Mouse (Mus musculus): ENCODE results near the gene Ift140. TPM values are rescaled to one million over a fixed set of nuclear protein-coding genes. Genes with fewer than 3 reads are reported as not detected.

Gene Ift140
- total and polyA plus RNA-seq, 3 experiments = 3.4 to 9.0 TPM; not detected in 1

DNA sequence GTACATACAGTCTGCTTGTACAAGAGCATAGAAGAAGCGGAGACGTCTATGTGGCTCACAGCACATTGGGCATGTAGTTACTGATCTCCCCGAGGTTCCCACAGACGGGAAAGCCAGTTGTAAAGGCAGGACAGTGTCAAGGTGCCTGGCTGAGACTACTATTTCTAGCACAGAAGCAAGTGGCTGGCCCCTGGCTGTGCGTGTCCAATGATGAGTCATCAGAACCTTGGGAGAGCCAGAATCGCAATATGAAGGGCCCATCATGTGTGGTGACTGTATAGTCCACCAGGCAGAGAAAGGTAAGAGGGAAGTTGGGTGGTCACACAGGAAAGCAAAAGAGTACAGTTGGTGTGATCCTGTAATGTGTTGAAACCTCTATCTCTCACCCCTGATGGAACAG, 21.2 kb upstream of the Ift140 start:
- H3K4me1 ChIP-seq (ENCODE audit: control insufficient read depth in 1 of 2, insufficient read depth in 2 of 2, low read length in 2 of 2) = no peaks in the 10 kb centered on the region
- H3K9me3 ChIP-seq (replicated peaks; ENCODE audit: insufficient read depth, low read length) = no peaks in the 10 kb centered on the region

DNA sequence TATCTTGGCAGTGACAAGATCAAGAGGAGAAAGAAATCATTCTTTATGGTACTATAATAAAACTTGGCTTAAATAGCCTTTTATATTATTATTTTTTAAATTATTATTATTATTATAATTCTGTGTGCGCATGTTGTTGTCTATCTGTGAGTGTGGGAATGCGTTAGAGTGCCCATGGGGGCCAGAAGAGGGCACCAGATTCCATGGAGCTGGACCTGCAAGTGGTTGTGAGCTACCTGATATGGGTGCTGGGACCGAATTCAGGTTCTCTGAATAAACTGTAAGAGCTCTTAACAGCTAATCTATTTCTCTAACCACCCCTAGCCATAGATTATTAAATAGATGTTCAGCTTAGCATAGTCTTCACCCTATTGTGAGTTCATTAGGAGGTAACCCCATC, 10.8 kb upstream of the Ift140 start:
- no peak overlapping the region for H3K27ac ChIP-seq (ENCODE audit: control insufficient read depth, low read depth, low read length)
- no peaks in the 10 kb centered on the region; a peak in 1 of 4 replicates for H3K36me3 ChIP-seq (ENCODE audit: control insufficient read depth in 1 of 2, insufficient read depth in 2 of 2, low read length in 2 of 2)
- no peaks in the 10 kb centered on the region for H3K9me3 ChIP-seq (replicated peaks; ENCODE audit: insufficient read depth, low read length)
- no peak overlapping the region for H3K4me3 ChIP-seq (ENCODE audit: control insufficient read depth in 1 of 2, insufficient read depth in 1 of 2, low read depth in 2 of 2, low read length in 2 of 2)
- no peaks in the 10 kb centered on the region for H3K27me3 ChIP-seq (ENCODE audit: control insufficient read depth in 1 of 2, insufficient read depth in 2 of 2, low read length in 2 of 2)
- no peaks in the 10 kb centered on the region for H3K4me1 ChIP-seq (ENCODE audit: control insufficient read depth in 1 of 2, insufficient read depth in 2 of 2, low read length in 2 of 2)
- TF ChIP-seq BHLHE40 (IDR thresholded peaks at IDR 0.05; ENCODE audit: borderline replicate concordance, low read depth, low read length) (no peak), NRF1 (IDR thresholded peaks at IDR 0.05; ENCODE audit: insufficient read depth, low read depth, low read length, poor library complexity, severe bottlenecking) (no peak), NELFE (IDR thresholded peaks at IDR 0.05; ENCODE audit: low read depth, low read length) (no peak), ZC3H11A (IDR thresholded peaks at IDR 0.05; ENCODE audit: low read depth, low read length) (no peak), SIN3A (IDR thresholded peaks at IDR 0.05; ENCODE audit: low read length) (no peak), ZNF384 (IDR thresholded peaks at IDR 0.05; ENCODE audit: low read depth, low read length) (no peak), ETS1 (IDR thresholded peaks at IDR 0.05; ENCODE audit: low read depth, low read length) (no peak), KAT2A (conservative IDR thresholded peaks at IDR 0.05; ENCODE audit: low read depth, low read length) (no peak), RAD21 (IDR thresholded peaks at IDR 0.05; ENCODE audit: low read depth, low read length) (no peak), CHD1 (IDR thresholded peaks at IDR 0.05; ENCODE audit: low read depth, low read length) (no peak)
- DNase-seq (ENCODE audit: low read depth, low spot score) = peak; percentile 5
- H3K9ac ChIP-seq (ENCODE audit: control insufficient read depth, low read depth, low read length, poor library complexity, severe bottlenecking) = no peak overlapping the region
- no peaks in the 10 kb centered on the region; the same call in 1 of the 2 replicates for H3K79me2 ChIP-seq (ENCODE audit: control insufficient read depth, insufficient read depth, low read length, poor library complexity)

More for the DNA sequence above, 21.2 kb upstream of the Ift140 start:
- Histone ChIP-seq H3K36me3 (ENCODE audit: control insufficient read depth in 1 of 2, insufficient read depth in 2 of 2, low read length in 2 of 2) (no peaks in the 10 kb centered on the region; a peak in 1 of 4 replicates), H3K27ac (ENCODE audit: control insufficient read depth, low read depth, low read length) (no peak overlapping the region), H3K27me3 (ENCODE audit: control insufficient read depth in 1 of 2, insufficient read depth in 2 of 2, low read length in 2 of 2) (no peaks in the 10 kb centered on the region), H3K4me3 (ENCODE audit: control insufficient read depth in 1 of 2, insufficient read depth in 1 of 2, low read depth in 2 of 2, low read length in 2 of 2) (no peak overlapping the region), H3K9ac (ENCODE audit: control insufficient read depth, low read depth, low read length, poor library complexity, severe bottlenecking) (no peak overlapping the region), H3K79me2 (ENCODE audit: control insufficient read depth, insufficient read depth, low read length, poor library complexity) (no peaks in the 10 kb centered on the region)
- TF ChIP-seq JUND (IDR thresholded peaks at IDR 0.05; ENCODE audit: low read depth, low read length) (no peak), POLR2AphosphoS2 (IDR thresholded peaks at IDR 0.05; ENCODE audit: low read length) (no peak), MYB (IDR thresholded peaks at IDR 0.05; ENCODE audit: low read depth, low read length) (no peak), ETS1 (IDR thresholded peaks at IDR 0.05; ENCODE audit: low read depth, low read length) (no peak), CTCF (IDR thresholded peaks at IDR 0.05 in 2 of 3, conservative IDR thresholded peaks at IDR 0.05 in 1 of 3; ENCODE audit: control insufficient read depth in 1 of 3, insufficient read depth in 1 of 3, low read depth in 2 of 3, low read length in 3 of 3, poor library complexity in 1 of 3, severe bottlenecking in 1 of 3) (no peak), GATA1 (IDR thresholded peaks at IDR 0.05; ENCODE audit: low read depth, low read length) (no peak), MEF2A (IDR thresholded peaks at IDR 0.05; ENCODE audit: extremely low read depth, insufficient replicate concordance, low read depth, low read length, poor library complexity, severe bottlenecking) (no peak), ZMIZ1 (IDR thresholded peaks at IDR 0.05; ENCODE audit: low read depth, low read length) (no peak), ZC3H11A (IDR thresholded peaks at IDR 0.05; ENCODE audit: low read depth, low read length) (no peak), NRF1 (IDR thresholded peaks at IDR 0.05; ENCODE audit: insufficient read depth, low read depth, low read length, poor library complexity, severe bottlenecking) (no peak)
- DNase-seq (ENCODE audit: low read depth, low spot score) = no peak

Measured in MEL (cell line).